Mouse (Mus musculus): ENCODE data around the gene Phf12. TPM values are rescaled to one million over a fixed set of nuclear protein-coding genes. Genes with fewer than 3 reads are reported as not detected.
A peak's percentile ranks its signal among the peaks of the same experiment; 100 is the strongest.

The Phf12 gene
- total RNA-seq, 4 experiments from 2014 or later, result 24.8 to 27.5 (median 26.0) TPM

DNA sequence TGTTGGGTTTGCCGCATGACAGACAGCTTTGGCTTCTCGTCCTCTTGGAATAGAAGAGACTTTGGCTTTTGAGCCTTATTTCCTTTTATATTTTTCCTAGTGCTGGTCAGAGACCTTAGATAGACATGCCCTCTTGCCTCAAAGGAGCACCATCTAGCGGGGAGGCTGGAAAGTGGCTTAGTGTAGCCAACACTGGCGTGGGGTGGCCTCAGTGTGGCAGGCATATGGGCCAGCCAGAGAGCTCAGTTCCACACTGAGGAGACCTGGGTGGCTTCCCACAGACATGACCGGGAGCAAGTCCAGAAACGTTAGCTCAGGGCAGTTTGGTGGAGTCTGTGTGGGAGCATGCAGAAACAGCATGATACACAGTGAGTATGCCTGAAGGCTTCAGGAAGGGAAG lies 11.8 kb upstream of the Phf12 start:
- DNase-seq (ENCODE audit: low spot score), result no peak

DNA sequence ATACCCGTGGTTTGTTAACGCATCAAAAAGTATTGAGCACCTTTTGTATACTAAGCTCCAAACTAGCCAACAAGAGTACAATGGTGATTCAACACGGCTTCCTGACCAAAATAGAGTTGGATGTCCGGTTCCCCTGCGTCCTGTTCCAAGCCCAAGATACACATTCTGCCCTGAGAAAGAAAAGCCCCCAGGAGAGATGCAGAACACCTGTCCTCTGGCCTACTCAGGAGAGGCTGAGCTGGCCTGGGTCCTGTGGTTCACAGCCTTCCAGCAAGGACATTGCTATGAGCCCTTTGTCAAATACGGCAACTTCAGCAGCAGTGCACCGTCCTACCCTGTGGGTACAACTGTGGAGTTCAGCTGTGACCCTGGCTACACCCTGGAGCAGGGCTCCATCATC lies 9.0 kb upstream of the Phf12 start:
- DNase-seq (ENCODE audit: low spot score), result no peak

DNA sequence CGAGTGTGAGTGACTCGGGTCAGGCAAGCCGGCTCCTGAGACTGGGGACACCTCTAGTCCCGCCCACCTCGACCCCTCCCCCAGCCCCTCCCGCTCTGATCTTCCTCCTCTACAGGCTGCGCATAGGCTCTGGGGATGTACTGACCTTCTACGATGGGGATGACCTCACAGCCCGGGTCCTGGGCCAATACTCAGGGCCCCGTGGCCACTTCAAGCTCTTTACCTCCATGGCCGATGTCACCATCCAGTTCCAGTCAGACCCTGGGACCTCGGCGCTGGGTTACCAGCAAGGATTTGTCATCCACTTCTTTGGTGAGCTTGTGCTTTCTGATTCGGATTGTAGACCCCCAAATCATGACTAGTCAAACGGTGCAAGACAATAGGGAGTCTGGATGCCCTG lies 8.2 kb upstream of the Phf12 start:
- DNase-seq (ENCODE audit: low spot score), result no peak

DNA sequence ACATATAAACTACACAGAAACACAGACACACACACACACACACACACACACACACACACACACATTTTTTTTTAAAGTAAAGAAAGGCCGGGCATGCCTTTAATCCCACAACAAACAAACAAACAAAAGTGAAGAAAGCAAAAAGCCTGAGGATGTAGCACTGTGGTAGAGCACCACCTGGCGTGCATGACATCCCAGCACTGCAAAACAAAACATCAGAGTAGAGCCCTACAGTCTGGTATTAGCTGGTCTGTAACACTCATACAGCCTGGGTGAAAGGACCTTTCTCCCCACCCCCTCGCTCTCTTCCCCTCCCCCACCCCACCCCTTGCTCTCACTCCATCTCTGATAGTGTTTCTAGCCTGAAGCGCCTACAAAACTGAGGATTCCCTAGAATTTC lies 6.7 kb upstream of the Phf12 start:
- DNase-seq (ENCODE audit: low spot score), result no peak

DNA sequence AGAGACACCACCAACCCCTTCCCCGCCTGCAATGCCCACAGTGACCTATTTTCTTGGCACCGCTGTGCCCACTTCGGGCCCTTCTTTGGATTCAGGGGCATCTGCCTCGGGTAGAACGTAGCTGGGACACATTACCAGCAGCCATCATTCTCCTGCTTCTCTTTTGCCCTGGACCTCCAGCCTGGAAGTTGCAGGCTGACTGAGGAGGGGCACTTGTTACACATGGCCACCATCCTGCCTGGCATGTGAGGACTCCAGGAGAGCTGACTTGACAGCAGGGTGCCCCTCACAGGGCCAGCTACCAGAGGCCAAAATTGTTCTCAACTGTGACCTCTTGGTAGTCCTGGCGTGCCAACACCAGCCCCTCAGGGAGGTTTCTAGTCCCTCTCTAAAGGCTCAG lies 4.4 kb upstream of the Phf12 start:
- DNase-seq (ENCODE audit: low spot score), result no peak

DNA sequence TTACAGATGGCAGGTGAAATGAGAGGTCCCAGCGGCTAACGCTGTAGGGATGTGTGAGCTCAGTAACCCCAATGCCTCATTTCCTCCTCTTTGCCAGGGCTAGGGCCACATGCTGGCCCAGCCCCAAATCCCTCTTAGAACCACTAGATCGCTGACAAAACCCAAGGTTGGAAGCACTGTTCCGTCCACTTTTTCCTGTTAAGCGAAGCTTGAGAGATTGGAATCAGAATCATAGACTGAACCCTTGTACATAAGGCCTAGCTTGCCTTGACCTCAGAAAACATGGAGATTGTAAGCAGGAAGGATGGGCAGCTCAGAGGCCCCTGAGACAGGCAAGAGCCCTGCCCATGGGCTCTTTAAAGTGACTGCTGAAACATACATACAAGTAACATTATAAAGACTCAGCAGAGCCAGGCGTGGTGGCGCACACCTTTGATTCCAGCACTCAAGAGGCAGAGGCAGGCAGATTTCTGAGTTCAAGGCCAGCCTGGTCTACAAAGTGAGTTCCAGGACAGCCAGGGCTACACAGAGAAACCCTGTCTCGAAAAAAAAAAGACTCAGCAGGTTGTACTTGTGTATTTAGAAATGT lies 3.2 kb upstream of the Phf12 start:
- DNase-seq (ENCODE audit: low spot score), result no peak

DNA sequence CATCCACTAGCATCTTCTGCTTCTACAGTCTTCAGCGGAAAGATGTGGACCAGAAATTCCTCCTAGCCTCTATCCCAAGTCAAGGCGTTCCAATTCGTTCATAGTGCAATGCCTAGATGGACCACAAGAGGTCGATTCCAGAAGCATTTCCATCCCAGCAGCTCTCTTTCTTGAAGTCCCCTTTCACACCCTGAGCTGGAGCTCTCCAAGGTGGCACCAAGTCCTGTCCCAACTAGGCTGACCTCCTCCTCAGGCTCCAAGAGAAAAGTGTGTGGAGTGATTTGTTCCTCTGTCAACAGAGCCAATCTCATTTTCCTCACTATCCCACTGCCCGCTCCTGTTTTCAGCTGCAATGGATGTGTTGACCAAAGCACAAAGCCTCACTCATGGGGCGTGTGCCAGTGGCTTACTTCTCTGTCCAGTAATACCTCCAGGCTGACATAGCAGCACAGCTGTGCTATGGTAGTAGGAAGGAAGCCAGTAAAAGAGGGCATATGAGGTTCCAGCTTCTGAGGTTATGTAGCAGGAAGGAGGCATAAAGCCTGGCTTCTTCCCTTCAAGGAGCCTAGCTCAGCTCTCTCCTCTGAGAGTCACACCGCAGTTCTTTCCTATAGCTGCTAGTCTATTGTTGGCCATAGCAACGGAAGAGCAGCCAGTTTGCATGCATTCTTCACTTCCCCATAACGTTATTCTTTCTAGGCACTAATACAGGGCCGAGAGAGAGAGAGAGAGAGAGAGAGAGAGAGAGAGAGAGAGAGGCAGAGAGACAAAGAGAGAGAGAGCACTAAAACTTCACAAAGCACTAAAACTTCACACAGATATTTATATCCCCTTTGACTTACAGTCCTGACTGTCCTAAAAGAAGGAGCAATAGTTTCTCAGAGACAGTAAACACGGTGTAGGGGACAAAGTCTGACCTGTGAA lies 2.0 kb upstream of the Phf12 start:
- peak; percentile 63 for DNase-seq (ENCODE audit: low spot score)

DNA sequence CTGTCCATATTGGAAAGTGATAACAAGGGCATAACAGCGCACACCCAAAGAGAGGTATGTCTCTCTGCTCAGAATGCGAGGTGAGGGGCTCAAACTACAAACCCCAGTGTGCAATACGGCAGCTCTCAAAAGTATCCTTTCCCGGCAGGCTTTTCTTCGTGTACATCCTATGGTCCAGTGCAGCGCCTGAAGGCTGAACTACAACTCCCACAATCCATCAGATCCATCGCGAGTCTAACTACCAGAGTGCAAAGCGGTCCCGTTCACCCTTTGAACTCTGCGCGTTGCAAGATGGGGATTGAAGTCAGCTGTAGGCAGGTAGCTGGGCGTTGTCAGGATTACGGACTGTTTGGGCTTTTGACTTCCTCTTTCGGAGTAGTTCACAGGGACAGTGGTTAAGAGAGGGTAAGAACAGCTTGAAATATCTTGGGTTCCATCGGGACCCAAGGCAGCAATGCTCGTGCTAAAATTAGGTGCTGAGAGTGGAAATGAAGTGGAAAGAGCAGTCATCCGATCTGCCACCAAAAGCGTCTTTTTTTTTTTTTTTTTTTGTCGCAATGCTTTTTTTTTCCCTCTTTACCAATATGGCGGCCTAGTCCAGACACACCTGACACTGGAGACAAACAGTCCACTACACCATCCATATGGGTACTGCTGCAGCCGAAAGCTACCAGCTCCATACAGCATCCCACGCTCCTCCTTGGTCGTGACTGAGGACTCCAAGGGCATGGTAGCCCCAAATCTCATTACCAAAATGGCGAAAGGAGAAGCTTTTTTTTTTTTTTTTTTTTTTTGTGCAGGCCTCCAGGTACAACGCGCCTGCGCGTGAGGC lies 729 bp upstream of the Phf12 start:
- DNase-seq (ENCODE audit: low spot score), result peak; percentile 98

DNA sequence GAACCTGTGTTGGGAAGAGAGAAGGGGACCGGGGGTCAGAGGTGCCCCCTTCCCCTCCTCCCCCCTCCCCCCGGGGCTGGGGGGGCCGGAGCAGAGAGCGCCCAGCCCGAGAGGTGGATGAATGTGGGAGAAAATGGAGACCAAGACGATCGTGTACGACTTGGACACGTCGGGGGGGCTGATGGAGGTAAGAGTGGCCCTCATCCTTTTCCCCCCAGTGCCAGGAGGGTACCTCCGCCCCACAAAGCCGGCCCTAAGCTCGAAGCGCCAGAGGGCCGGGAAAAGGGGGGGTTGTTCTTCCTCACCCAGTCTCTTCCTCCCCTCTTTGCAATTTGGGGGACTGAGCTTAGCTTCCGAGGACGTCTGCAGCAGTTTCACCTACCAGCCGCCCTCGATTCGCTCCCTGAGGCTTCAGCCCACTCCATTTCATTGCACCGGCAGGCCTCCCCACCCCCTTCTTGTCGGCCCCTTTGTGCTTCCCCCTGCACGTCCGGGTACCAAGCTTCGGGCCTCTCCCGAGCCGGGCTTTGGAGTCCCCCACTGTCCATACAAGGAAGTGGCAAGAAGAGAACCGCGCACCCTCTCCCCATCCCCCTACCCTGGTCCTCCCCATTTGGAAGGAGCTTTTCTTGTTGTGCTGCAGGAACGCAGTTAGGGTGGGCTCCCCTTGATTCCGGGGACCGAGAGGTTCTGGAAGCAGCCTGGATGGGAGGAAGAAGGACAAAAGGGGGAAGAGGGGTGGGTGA lies 810 bp downstream of the Phf12 start:
- DNase-seq (ENCODE audit: low spot score), result no peak

DNA sequence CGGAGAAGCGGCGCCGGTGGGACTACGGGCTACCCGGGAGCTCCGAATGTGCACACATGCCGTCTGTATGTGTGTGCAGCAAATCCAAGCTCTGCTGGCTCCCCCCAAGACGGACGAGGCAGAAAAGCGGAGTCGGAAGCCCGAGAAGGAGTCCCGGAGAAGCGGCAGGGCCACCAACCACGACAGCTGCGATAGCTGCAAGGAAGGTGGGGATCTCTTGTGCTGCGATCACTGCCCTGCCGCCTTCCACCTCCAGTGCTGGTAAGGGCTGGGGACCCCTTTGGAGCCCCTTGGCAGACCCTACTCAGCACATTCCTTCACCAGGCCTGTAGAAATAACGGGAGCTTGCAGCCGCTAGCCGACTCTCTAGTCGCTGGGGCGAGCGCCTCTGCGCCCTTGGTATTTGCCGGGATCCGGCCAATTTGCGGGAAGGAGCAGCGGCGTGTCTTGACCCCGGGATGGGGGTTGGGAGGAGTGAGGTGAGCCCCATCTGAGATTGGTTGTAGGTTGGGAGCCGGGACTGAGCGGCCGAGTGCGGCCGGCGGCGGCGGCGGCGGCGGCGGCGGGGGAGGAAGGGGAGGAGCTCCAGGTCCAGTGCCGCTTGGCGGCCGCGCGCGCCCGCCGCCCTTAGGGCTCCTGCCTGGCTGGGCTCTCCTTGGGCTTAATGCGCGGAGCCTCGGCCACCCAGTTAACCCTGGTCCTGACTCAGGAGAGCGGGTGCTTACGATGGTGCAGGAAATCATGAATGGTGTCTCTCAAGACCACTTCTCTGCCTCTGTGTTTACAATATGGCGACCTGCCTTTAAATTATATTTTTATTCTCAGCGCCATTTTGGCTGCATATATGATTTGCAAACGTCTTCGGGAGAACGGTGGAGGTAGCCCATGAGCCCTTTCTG lies 1.6 kb downstream of the Phf12 start:
- DNase-seq (ENCODE audit: low spot score), result peak; percentile 53

DNA sequence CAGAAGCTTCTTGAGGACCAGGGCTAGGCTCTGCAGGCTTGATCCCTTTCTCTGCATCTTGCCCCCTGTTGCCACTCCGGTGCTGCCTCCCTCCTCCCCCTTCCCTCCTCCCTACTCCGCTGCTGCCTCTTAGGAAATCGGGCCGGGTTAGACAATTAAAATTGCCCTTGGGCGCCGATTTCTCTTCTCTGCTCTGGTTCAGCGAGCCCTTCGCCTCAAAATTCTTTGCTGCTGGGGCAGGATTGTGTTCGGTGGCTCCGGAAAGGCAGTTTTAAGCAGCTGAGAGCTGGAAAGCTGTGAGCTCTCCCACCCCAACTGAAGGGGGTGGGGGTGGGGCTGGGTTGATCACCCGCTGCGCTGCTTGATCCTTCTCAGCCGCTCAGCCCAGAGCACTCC lies 2.3 kb downstream of the Phf12 start:
- DNase-seq (ENCODE audit: low spot score), result peak; percentile 35

DNA sequence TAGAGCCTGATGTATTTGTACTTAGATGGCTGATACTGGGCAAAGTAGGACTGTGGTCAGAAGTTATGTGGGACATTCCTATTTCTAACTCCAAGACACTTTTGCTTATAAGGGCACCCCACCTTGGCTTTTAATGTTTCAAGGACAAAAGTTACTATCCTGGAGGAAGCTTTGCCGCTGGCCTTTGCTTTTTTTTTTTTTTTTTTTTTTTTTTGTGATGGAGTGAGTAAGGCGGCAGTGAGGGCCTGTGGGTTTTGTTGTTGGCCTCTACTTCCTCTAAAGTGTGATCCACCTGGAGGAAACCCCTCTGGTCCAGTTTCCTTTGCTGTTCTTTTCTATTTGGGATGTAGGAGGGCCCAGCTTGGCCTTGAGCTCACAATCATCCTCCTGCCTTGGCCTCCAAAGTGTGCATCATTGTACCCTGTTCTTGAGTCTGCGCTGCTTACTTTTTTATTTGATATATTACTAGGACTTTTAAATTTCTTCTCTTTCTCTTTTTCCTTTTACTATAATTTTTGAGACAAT lies 3.0 kb downstream of the Phf12 start:
- no peak for DNase-seq (ENCODE audit: low spot score)

DNA sequence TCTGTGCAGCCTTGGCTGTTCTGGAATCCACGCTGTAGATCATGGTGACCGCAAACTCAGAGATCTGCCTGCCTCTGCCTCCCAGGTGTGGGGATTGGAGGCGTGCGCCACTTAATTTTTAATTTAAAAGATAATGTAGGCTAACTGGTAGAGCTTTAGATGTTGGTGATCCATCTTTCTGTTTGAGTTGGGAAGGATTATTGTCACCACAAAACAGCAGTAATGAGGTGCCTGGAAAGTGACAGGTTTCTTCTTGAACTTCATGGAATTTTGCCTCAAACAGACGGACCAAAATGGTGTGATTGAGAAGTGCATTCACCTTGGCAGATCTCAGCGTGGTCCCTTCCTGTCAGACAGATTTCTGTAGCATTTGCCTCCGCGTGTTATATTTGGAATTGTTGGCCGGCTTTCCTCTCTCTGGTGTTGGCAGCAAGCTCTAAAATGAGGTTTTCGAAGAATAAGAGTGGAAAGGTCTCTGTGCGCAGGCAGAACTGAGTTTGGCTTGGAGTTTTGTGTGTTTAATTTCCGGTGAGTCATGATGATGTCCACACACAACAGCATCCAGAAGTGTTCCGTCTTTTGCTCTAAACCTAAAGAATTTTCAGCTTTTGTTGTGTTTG lies 6.6 kb downstream of the Phf12 start:
- DNase-seq (ENCODE audit: low spot score), result peak; percentile 38

DNA sequence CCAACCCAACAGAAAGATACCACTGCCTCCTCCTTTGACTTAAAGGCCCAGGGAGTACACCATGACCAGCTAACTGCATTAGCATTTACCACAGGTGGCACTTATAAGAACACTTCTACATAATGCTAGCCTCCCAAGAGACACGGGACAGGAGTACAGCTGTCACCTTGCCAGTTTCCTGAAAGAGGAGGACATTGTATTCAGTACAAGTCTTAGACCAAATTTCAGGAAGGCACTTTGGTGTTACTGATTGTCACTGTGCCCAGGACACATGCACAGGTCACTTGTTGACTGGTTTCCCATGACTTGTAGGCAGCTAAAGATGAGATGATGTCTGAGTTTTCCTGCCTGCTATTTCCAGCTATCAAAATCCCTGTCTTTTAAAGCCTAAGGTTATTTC lies 13.0 kb downstream of the Phf12 start:
- DNase-seq (ENCODE audit: low spot score), result peak; percentile 49

DNA sequence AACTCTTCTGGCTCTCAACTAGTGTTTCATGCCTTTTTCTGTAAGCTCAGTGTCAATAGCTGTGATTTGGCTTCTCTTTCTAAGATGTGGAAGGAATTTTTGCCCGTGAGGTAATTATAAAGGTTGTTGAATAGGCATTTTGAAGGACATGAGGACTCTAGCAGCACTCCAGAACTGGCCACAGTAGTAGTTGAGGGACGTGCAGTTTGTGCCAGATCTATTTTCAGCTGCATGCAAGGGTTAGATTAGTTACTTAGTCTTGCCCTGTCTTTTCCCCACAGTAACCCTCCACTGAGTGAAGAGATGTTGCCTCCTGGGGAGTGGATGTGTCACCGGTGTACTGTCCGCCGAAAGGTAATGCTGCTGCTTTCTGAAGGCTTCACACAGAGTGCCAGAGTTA lies 23.9 kb downstream of the Phf12 start:
- peak; percentile 42 for DNase-seq (ENCODE audit: low spot score)

DNA sequence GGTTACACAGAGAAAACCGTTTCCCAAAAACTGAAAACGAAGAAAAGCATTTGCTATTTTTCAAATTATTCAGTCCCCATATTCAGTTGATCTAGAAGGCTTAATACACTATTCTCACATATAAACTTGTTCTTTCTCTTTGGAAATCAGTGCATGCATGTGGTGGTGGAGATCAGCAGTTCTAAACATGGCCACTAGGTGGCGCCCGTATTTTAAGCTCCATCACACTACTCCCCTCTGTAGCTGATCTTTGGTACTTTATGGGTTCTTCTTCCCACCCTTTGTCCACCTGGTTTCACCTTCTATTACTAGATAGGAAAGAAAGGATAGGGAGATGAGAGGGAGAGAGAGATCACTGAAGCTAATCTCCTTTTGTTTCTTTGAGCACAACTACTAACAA lies 37.1 kb downstream of the Phf12 start:
- peak; percentile 72 for DNase-seq (ENCODE audit: low spot score)

DNA sequence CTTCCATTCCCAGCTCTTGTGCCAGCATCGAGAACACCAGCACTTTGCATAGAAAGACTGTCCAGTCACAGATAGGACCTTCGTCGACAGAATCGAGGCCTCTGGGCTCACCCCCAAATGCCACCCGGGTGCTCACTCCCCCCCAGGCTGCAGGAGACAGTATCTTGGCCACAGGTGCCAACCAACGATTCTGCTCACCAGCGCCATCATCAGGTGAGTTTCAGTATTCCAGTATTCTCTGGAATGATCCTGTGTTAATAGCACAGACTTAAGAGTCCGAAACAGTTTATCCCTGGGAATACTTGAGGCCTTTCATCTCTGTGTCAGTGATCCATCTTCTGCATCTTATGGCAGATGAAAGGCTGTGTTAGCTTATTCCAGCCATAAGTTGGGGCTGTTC lies 41.1 kb downstream of the Phf12 start:
- DNase-seq (ENCODE audit: low spot score), result no peak

DNA sequence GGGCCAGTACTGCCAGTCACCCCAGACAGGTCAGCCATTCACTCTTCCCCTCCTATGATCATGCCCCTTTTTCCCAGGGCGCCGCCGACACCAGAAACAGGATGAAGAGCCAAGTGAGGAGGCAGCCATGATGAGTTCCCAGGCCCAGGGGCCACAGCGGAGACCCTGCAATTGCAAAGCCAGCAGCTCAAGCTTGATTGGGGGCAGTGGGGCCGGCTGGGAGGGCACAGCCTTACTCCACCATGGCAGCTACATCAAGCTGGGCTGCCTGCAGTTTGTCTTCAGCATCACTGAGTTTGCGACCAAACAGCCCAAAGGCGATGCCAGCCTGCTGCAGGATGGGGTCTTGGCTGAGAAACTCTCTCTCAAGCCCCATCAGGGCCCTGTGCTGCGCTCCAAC lies 46.7 kb downstream of the Phf12 start:
- no peak for DNase-seq (ENCODE audit: low spot score)

DNA sequence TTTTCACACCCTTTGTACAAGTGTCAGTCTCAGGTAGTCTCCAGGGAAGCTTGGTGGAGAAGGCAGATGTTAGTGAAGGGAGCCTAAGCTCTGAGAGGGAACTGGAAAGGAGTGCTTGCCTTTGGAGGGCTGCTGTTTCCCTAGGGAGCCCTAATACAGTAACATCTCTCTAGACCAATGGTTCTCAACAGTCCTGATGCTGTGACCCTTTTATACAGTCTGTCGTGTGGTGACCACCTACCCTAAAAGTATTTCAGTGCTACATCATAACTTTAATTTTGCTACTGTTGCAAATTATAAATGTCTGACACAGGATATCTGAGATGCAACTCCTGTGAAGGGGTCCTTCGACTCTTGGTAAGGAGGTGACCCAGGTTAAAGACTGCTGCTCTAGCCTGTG lies 48.0 kb downstream of the Phf12 start:
- DNase-seq (ENCODE audit: low spot score), result no peak

DNA sequence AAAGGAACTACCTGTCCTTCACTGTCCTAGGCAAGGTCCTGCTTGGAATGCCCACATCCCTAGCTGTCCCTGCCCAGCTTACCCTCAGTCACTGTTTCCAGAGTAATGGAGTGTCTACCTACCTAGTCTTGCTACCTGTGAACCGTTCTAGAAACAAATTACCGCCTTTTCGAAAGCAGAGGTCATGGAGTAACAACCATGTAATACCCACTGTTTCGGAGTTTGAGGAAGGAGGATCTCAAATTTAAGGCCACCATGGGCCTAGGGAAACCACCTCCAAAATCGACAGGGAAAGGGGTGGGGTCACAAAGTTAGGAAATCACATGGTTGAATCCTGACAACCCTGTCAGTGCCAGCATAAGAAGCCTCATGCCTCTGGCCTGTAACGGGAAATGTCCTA lies 48.8 kb downstream of the Phf12 start:
- DNase-seq (ENCODE audit: low spot score), result no peak
